Mouse (Mus musculus): ENCODE results near the gene Crlf1. TPM values are rescaled to one million over a fixed set of nuclear protein-coding genes. Genes with fewer than 3 reads are reported as not detected.

The Crlf1 gene
- polyA plus RNA-seq, 1 experiment from 2014 or later = 2.4 TPM

DNA sequence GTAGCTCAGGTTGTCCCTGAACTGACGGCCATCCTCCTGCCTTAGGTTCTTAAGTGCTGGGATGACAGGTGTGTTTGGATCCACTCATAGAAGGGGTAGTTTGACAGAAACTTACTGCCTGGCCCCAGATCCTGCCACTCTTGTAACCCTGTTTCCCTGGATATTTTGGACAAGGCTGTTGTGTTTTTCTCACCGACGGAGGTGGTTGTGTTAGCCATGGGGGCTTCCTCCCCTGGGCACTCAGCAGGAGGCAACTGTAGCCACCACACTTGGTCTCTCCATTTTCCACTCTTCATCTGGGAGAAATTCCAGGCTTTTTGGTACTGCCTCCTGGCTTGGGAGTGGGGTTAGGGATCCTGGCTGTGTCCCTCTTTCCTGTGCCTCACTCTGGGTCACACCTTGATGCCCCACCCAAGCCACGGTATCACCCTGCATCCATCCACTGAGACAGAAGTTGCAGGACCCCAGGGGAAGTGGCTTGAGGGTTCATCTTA is 47.1 kb downstream of the Crlf1 start:
- no peak for ATAC-seq (ENCODE audit: low FRiP score)
- H3K27ac ChIP-seq (ENCODE audit: low read depth, low read length) = no peak overlapping the region

DNA sequence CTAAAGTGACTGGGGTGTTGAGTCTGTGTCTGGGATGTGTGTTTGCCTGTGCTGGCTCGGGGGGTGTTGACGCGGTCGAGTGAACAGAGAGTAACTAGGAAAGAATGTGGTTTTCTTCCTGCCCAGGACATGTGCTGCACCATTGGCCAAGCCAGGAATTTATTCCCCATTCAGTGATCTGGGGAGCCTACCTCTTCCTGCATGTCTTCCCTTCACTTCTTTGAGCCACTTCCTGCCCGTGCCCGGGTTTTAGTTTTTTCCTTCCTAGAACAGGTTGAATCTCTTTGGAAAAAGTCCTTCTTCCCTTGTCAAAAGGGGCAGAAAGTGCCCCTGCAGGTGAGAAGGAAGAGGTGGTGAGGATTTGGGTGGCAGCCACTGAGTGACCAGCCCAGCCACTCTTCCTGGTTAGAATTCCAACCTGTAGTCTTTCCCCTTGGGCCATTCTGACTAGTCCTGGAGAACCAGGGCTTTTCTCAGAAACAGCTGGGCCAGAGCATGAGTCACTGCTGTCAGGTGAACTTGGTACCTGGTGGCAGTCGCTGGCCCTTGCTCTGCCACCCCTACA is 47.6 kb downstream of the Crlf1 start:
- peak overlapping the region; percentile 85; the same call in 1 of the 2 replicates for H3K9ac ChIP-seq (ENCODE audit: low read depth, low read length)
- WGBS = 66% methylated on average over 7 of the region's 7 CpGs
- no peak overlapping the region for H3K27ac ChIP-seq (ENCODE audit: low read depth, low read length)
- H3K4me2 ChIP-seq (replicated peaks; ENCODE audit: low read depth, low read length) = peak overlapping the region; percentile 91
- no peaks in the 10 kb centered on the region for H3K36me3 ChIP-seq (ENCODE audit: control insufficient read depth, insufficient read depth, low read length)
- no peaks in the 10 kb centered on the region for H3K27me3 ChIP-seq (ENCODE audit: control insufficient read depth, insufficient read depth, low read length)
- peak overlapping the region; percentile 81 for H3K4me3 ChIP-seq (ENCODE audit: low read depth, low read length)
- H3K9me3 ChIP-seq (ENCODE audit: control insufficient read depth, low read length) = no peaks in the 10 kb centered on the region
- ATAC-seq (ENCODE audit: low FRiP score) = no peak
- no peak for DNase-seq (ENCODE audit: low spot score)
- H3K4me1 ChIP-seq (replicated peaks; ENCODE audit: control insufficient read depth, insufficient read depth, low read length) = peaks cover 5% of the 10 kb centered on the region; the same call in 1 of the 2 replicates

More for the DNA sequence above, 47.1 kb downstream of the Crlf1 start:
- Histone ChIP-seq H3K27me3 (ENCODE audit: control insufficient read depth, insufficient read depth, low read length) (no peaks in the 10 kb centered on the region), H3K4me1 (replicated peaks; ENCODE audit: control insufficient read depth, insufficient read depth, low read length) (peaks cover 5% of the 10 kb centered on the region; the same call in 1 of the 2 replicates), H3K36me3 (ENCODE audit: control insufficient read depth, insufficient read depth, low read length) (no peaks in the 10 kb centered on the region; the same call in 1 of the 2 replicates), H3K9me3 (ENCODE audit: control insufficient read depth, low read length) (no peaks in the 10 kb centered on the region), H3K9ac (ENCODE audit: low read depth, low read length) (peak overlapping the region; percentile 85), H3K4me2 (replicated peaks; ENCODE audit: low read depth, low read length) (peak overlapping the region; percentile 91), H3K4me3 (ENCODE audit: low read depth, low read length) (peak overlapping the region; percentile 81)
- WGBS = 14% methylated on average over 4 of the region's 4 CpGs
- DNase-seq (ENCODE audit: low spot score) = peak; percentile 9

DNA sequence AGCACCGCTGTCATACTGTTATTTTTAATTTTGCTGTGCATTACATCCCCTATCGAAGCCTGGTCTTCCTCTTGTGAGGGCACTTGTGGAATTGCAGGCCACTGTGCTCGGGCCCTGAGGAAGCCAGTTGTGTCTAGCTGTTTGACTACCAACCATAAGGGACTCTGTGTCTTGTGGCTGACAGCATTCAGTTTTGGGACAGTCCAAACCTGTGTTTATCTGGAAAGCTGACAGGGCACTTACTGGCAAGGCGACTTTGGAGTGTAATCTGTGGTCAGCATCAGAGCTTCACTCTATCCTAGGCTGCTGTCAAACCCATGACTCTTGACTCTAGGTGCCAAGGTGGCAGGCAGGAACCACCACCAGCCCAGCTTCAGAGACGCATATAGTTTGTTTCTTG is 48.1 kb downstream of the Crlf1 start:
- no peak overlapping the region for H3K4me2 ChIP-seq (replicated peaks; ENCODE audit: low read depth, low read length)
- WGBS = 91% methylated on average over 5 of the region's 5 CpGs
- H3K9ac ChIP-seq (ENCODE audit: low read depth, low read length) = no peak overlapping the region
- H3K4me1 ChIP-seq (replicated peaks; ENCODE audit: control insufficient read depth, insufficient read depth, low read length) = peaks cover 5% of the 10 kb centered on the region; the same call in 1 of the 2 replicates
- H3K27me3 ChIP-seq (ENCODE audit: control insufficient read depth, insufficient read depth, low read length) = no peaks in the 10 kb centered on the region
- no peak overlapping the region for H3K4me3 ChIP-seq (ENCODE audit: low read depth, low read length)
- H3K27ac ChIP-seq (ENCODE audit: low read depth, low read length) = no peak overlapping the region
- ATAC-seq (ENCODE audit: low FRiP score) = no peak
- no peaks in the 10 kb centered on the region for H3K36me3 ChIP-seq (ENCODE audit: control insufficient read depth, insufficient read depth, low read length)
- DNase-seq (ENCODE audit: low spot score) = no peak
- H3K9me3 ChIP-seq (ENCODE audit: control insufficient read depth, low read length) = no peaks in the 10 kb centered on the region

DNA sequence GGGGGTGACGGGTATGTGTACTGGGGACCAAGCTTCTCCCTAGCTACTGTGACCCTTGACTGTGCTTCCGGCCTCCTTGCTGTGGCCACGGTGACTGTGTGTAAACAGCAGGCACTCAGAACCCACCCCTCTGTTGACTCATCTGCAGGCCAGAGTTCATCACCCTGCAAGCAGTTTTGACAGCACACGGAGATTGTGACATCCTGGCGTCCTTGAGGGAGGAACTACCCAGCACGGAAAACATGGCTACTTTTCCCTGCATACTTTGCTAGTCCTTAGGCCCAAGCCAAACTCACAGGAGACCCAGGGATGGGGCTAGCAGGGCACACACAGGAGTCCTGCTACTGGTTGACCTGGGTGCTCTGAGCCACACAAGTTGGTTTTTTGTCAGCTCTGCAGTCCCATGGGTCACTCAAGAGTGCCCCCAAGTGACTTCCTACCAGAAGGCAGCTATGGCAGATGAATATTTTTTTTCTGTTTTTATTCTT is 51.3 kb downstream of the Crlf1 start:
- Histone ChIP-seq H3K36me3 (ENCODE audit: control insufficient read depth, insufficient read depth, low read length) (no peaks in the 10 kb centered on the region), H3K4me2 (replicated peaks; ENCODE audit: low read depth, low read length) (no peak overlapping the region), H3K9ac (ENCODE audit: low read depth, low read length) (no peak overlapping the region), H3K27ac (ENCODE audit: low read depth, low read length) (no peak overlapping the region), H3K4me3 (ENCODE audit: low read depth, low read length) (no peak overlapping the region), H3K9me3 (ENCODE audit: control insufficient read depth, low read length) (no peaks in the 10 kb centered on the region), H3K4me1 (replicated peaks; ENCODE audit: control insufficient read depth, insufficient read depth, low read length) (peaks cover 5% of the 10 kb centered on the region; the same call in 1 of the 2 replicates), H3K27me3 (ENCODE audit: control insufficient read depth, insufficient read depth, low read length) (no peaks in the 10 kb centered on the region)
- DNase-seq (ENCODE audit: low spot score) (peak; percentile 27), ATAC-seq (ENCODE audit: low FRiP score) (no peak)
- 71% methylated on average over 6 of the region's 6 CpGs for WGBS

DNA sequence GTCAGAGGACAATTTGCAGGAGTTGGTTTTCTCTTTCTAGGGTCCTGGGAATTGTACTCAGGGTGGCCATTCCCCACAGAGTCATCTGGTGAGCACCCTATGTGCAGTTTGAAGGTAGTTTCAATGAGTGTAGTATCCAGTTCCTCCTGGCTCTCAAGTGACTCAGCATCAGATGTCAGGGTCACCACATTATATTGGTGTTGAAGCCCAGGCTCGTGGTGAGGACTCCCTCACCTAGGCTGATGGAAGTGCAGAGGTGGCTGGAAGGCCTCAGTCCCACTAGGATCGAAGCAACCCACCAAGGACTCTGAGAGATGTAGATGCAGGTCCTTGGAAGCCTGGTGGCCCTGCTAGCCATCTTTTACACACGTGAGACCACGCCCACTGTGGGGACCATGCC is 53.5 kb downstream of the Crlf1 start:
- DNase-seq (ENCODE audit: low spot score) = no peak
- Histone ChIP-seq H3K27ac (ENCODE audit: low read depth, low read length) (no peak overlapping the region), H3K9ac (ENCODE audit: low read depth, low read length) (no peak overlapping the region), H3K36me3 (ENCODE audit: control insufficient read depth, insufficient read depth, low read length) (no peaks in the 10 kb centered on the region), H3K4me2 (replicated peaks; ENCODE audit: low read depth, low read length) (no peak overlapping the region), H3K4me1 (replicated peaks; ENCODE audit: control insufficient read depth, insufficient read depth, low read length) (no peaks in the 10 kb centered on the region), H3K27me3 (ENCODE audit: control insufficient read depth, insufficient read depth, low read length) (no peaks in the 10 kb centered on the region), H3K9me3 (ENCODE audit: control insufficient read depth, low read length) (no peaks in the 10 kb centered on the region), H3K4me3 (ENCODE audit: low read depth, low read length) (no peak overlapping the region)
- 83% methylated on average over 4 of the region's 4 CpGs for whole genome bisulfite sequencing
- no peak for ATAC-seq (ENCODE audit: low FRiP score)

DNA sequence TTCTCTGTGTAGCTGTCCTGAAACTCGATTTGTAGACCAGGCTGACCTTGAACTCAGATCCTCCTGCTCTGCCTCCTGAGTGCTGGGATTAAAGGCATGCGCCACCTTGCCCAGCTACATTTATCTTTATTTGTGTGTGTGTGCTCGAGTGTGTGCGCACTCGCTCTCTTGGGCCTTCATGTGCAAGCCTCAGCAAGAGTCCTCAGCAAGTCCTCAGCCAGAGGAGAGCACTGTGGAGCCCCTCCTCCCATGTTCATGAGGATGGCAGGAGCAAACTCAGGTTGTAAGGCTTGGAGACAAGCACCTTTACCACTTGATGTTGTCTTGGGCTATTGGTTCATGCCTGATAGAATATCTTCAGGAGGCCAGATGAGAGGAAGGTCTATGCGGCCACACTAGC is 54.8 kb downstream of the Crlf1 start:
- Histone ChIP-seq H3K9ac (ENCODE audit: low read depth, low read length) (no peak overlapping the region), H3K4me1 (replicated peaks; ENCODE audit: control insufficient read depth, insufficient read depth, low read length) (no peaks in the 10 kb centered on the region), H3K27ac (ENCODE audit: low read depth, low read length) (no peak overlapping the region), H3K4me2 (replicated peaks; ENCODE audit: low read depth, low read length) (no peak overlapping the region), H3K27me3 (ENCODE audit: control insufficient read depth, insufficient read depth, low read length) (no peaks in the 10 kb centered on the region), H3K9me3 (ENCODE audit: control insufficient read depth, low read length) (no peaks in the 10 kb centered on the region), H3K4me3 (ENCODE audit: low read depth, low read length) (no peak overlapping the region), H3K36me3 (ENCODE audit: control insufficient read depth, insufficient read depth, low read length) (no peaks in the 10 kb centered on the region)
- ATAC-seq (ENCODE audit: low FRiP score) (no peak), DNase-seq (ENCODE audit: low spot score) (no peak)
- WGBS = 89% methylated on average over 6 of the region's 6 CpGs

DNA sequence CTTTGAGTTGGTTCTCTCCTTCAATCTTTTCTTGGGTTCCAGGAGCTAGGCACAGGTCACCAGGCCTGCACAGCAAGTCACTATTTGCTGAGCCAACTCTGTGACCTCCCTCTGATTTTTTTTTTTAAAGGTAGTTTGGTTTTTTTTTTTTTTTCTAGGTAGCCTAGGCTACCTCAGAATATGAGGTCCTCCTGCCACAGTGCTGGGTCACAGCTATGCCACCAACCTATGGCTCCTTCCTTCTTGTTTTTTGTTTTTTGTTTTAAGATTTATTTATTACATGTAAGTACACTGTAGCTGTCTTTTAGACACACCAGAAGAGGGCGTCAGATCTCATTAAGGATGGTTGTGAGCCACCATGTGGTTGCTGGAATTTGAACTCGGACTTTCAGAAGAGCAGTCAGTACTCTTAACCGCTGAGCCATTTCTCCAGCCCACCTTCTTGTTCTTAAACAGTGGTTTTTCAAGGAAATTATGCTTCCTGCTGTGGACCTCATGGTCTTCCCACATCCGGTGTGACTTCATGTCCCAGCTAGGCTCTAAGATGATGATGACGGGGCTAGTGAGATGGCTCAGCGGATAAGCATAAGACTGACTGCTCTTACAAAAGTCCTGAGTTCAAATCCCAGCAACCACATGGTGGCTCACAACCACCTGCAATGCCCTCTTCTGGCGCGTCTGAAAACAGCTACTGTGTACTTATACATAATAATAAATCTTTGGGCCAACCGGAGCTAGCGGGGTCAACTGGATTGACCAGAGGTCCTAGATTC is 56.6 kb downstream of the Crlf1 start:
- no peak for DNase-seq (ENCODE audit: low spot score)
- no peaks in the 10 kb centered on the region for H3K27me3 ChIP-seq (ENCODE audit: control insufficient read depth, insufficient read depth, low read length)
- no peaks in the 10 kb centered on the region for H3K36me3 ChIP-seq (ENCODE audit: control insufficient read depth, insufficient read depth, low read length)
- no peak overlapping the region for H3K27ac ChIP-seq (ENCODE audit: low read depth, low read length)
- no peak overlapping the region for H3K9ac ChIP-seq (ENCODE audit: low read depth, low read length)
- H3K4me2 ChIP-seq (replicated peaks; ENCODE audit: low read depth, low read length) = no peak overlapping the region
- H3K4me1 ChIP-seq (replicated peaks; ENCODE audit: control insufficient read depth, insufficient read depth, low read length) = no peaks in the 10 kb centered on the region
- WGBS = 96% methylated on average over 10 of the region's 10 CpGs
- H3K9me3 ChIP-seq (ENCODE audit: control insufficient read depth, low read length) = no peaks in the 10 kb centered on the region
- no peak for ATAC-seq (ENCODE audit: low FRiP score)
- no peak overlapping the region for H3K4me3 ChIP-seq (ENCODE audit: low read depth, low read length)

DNA sequence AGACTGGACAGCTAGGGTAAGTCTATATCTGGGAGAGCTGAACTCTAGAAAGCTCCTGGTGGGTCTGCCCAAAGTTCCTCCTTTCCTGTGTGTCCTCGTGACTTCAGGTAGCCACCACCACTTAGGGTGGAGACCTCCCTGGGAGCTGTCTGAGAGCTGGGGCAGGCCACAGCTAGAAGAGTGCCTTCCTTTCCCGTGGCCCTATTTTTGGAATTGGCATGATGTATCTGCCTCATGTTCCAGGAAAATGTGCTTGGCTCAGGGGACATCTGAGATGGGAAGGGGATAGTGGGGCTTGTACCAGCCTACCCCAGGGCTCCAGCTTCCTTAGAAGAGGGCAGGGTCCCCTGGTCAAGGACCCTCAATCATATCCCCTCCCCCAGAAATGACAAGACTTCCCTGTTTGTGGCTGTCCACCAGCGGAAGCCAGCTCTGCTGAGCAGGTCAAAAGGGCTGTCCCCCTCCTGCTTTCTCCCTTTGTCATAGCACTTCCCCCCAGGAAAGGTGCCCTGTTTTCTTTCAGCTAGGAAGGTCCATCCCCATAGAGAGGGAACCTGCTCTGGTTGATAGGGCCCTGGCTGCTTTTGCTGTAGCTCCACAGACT is 58.7 kb downstream of the Crlf1 start:
- no peak overlapping the region for H3K27ac ChIP-seq (ENCODE audit: low read depth, low read length)
- DNase-seq (ENCODE audit: low spot score) (no peak), ATAC-seq (ENCODE audit: low FRiP score) (no peak)
- H3K4me2 ChIP-seq (replicated peaks; ENCODE audit: low read depth, low read length) = no peak overlapping the region
- no peaks in the 10 kb centered on the region for H3K4me1 ChIP-seq (replicated peaks; ENCODE audit: control insufficient read depth, insufficient read depth, low read length)
- 77% methylated on average over 3 of the region's 3 CpGs for WGBS
- no peaks in the 10 kb centered on the region for H3K27me3 ChIP-seq (ENCODE audit: control insufficient read depth, insufficient read depth, low read length)
- no peaks in the 10 kb centered on the region for H3K9me3 ChIP-seq (ENCODE audit: control insufficient read depth, low read length)
- no peaks in the 10 kb centered on the region for H3K36me3 ChIP-seq (ENCODE audit: control insufficient read depth, insufficient read depth, low read length)
- H3K4me3 ChIP-seq (ENCODE audit: low read depth, low read length) = no peak overlapping the region
- H3K9ac ChIP-seq (ENCODE audit: low read depth, low read length) = no peak overlapping the region
